Mouse (Mus musculus): Measurements from ENCODE around the gene Fam187a. TPM values are rescaled to one million over a fixed set of nuclear protein-coding genes. Genes with fewer than 3 reads are reported as not detected.

Gene Fam187a
- polyA plus RNA-seq, 1 experiment from 2014 or later: not detected

- Histone ChIP-seq H3K36me3 (peaks cover 67% of the 10 kb centered on the region), H3K4me3 (no peak overlapping the region), H3K27ac (no peak overlapping the region), H3K9ac (no peak overlapping the region), H3K27me3 (no peaks in the 10 kb centered on the region), H3K4me1 (replicated peaks) (peaks cover 5% of the 10 kb centered on the region; the same call in 1 of the 2 replicates), H3K9me3 (replicated peaks) (no peaks in the 10 kb centered on the region), H3K4me2 (no peak overlapping the region)
- 32% methylated on average over 4 of the region's 4 CpGs for WGBS
- ATAC-seq (replicated peaks; ENCODE audit: insufficient number of reproducible peaks, insufficient read depth, low FRiP score, low read depth): no peak
Observed at GRCm38 (mm10) chr11:102864272-102864671, 20.7 kb upstream of the Fam187a start.

GRCm38 (mm10) chr11:102874801-102875334 is 10.1 kb upstream of the Fam187a start:
- no peak overlapping the region for H3K9ac ChIP-seq
- H3K4me2 ChIP-seq: no peak overlapping the region
- H3K27me3 ChIP-seq: no peaks in the 10 kb centered on the region
- H3K4me3 ChIP-seq: no peak overlapping the region
- no peak overlapping the region for H3K27ac ChIP-seq
- peaks cover 8% of the 10 kb centered on the region for H3K4me1 ChIP-seq (replicated peaks)
- ATAC-seq (replicated peaks; ENCODE audit: insufficient number of reproducible peaks, insufficient read depth, low FRiP score, low read depth): no peak
- H3K36me3 ChIP-seq: peaks cover 46% of the 10 kb centered on the region
- H3K9me3 ChIP-seq (replicated peaks): no peaks in the 10 kb centered on the region
- WGBS: 81% methylated on average over 7 of the region's 7 CpGs

- H3K27ac ChIP-seq: no peak overlapping the region
- no peak overlapping the region; the same call in 1 of the 2 replicates for H3K4me3 ChIP-seq
- H3K4me1 ChIP-seq (replicated peaks): peaks cover 27% of the 10 kb centered on the region
- no peak overlapping the region for H3K9ac ChIP-seq
- ATAC-seq (replicated peaks; ENCODE audit: insufficient number of reproducible peaks, insufficient read depth, low FRiP score, low read depth): no peak
- peaks cover 25% of the 10 kb centered on the region for H3K36me3 ChIP-seq
- peak overlapping the region; percentile 77; the same call in 1 of the 2 replicates for H3K4me2 ChIP-seq
- no peaks in the 10 kb centered on the region for H3K27me3 ChIP-seq
- no peaks in the 10 kb centered on the region for H3K9me3 ChIP-seq (replicated peaks)
- 83% methylated on average over 2 of the region's 2 CpGs for WGBS
Observed at GRCm38 (mm10) chr11:102879558-102879957, 5.4 kb upstream of the Fam187a start.

- Histone ChIP-seq H3K9me3 (replicated peaks) (no peaks in the 10 kb centered on the region), H3K4me1 (replicated peaks) (peaks cover 38% of the 10 kb centered on the region), H3K36me3 (peaks cover 14% of the 10 kb centered on the region), H3K27ac (peak within 1 kb of the TSS; percentile 87), H3K9ac (peak within 1 kb of the TSS; percentile 75), H3K4me2 (peak within 1 kb of the TSS; percentile 77), H3K4me3 (peak within 1 kb of the TSS; percentile 75), H3K27me3 (0 out of 2 replicates have a peak, but pooled peaks cover 4% of the 10 kb centered on the region)
- WGBS: under 1% methylated on average over 62 of the region's 62 CpGs
- peak; percentile 85 for ATAC-seq (replicated peaks; ENCODE audit: insufficient number of reproducible peaks, insufficient read depth, low FRiP score, low read depth)
Observed at GRCm38 (mm10) chr11:102880585-102881313, 4.2 kb upstream of the Fam187a start, which contains the start of the genes Eftud2 and Ccdc103. Gene Eftud2 (minus strand): TSS chr11:102880985. Gene Ccdc103 (plus strand): TSS chr11:102881204.

- 0 out of 2 replicates have a peak, but pooled peaks cover 9% of the 10 kb centered on the region for H3K27me3 ChIP-seq
- H3K4me1 ChIP-seq (replicated peaks): peaks cover 38% of the 10 kb centered on the region
- H3K9me3 ChIP-seq (replicated peaks): no peaks in the 10 kb centered on the region
- H3K4me2 ChIP-seq: peak overlapping the region; percentile 77
- peak overlapping the region; percentile 75 for H3K9ac ChIP-seq
- H3K4me3 ChIP-seq: peak overlapping the region; percentile 75
- H3K36me3 ChIP-seq: peaks cover 8% of the 10 kb centered on the region
- no peak for ATAC-seq (replicated peaks; ENCODE audit: insufficient number of reproducible peaks, insufficient read depth, low FRiP score, low read depth)
- peak overlapping the region; percentile 87; the same call in 1 of the 2 replicates for H3K27ac ChIP-seq
- 9% methylated on average over 13 of the region's 13 CpGs for WGBS
Observed at GRCm38 (mm10) chr11:102881314-102882198, 3.4 kb upstream of the Fam187a start.

- Histone ChIP-seq H3K27ac (no peak overlapping the region), H3K27me3 (peaks cover 36% of the 10 kb centered on the region), H3K36me3 (no peaks in the 10 kb centered on the region), H3K9ac (no peak overlapping the region), H3K4me3 (no peak overlapping the region), H3K9me3 (replicated peaks) (no peaks in the 10 kb centered on the region), H3K4me2 (no peak overlapping the region), H3K4me1 (replicated peaks) (peaks cover 18% of the 10 kb centered on the region)
- no peak for ATAC-seq (replicated peaks; ENCODE audit: insufficient number of reproducible peaks, insufficient read depth, low FRiP score, low read depth)
- WGBS: 78% methylated on average over 5 of the region's 5 CpGs
Observed at GRCm38 (mm10) chr11:102887433-102887832, 2.5 kb downstream of the Fam187a start.

- WGBS: 53% methylated on average over 3 of the region's 3 CpGs
- Histone ChIP-seq H3K4me1 (replicated peaks) (peaks cover 23% of the 10 kb centered on the region), H3K36me3 (no peaks in the 10 kb centered on the region), H3K4me2 (no peak overlapping the region), H3K27ac (no peak overlapping the region), H3K27me3 (peaks cover 41% of the 10 kb centered on the region), H3K9ac (no peak overlapping the region), H3K4me3 (no peak overlapping the region), H3K9me3 (replicated peaks) (no peaks in the 10 kb centered on the region)
- 0 out of 2 replicates have a peak, but pooled peaks have one; percentile 24 for ATAC-seq (replicated peaks; ENCODE audit: insufficient number of reproducible peaks, insufficient read depth, low FRiP score, low read depth)
Observed at GRCm38 (mm10) chr11:102888135-102888534, 3.2 kb downstream of the Fam187a start.

GRCm38 (mm10) chr11:102890096-102890495 is 5.1 kb downstream of the Fam187a start:
- Histone ChIP-seq H3K9me3 (replicated peaks) (no peaks in the 10 kb centered on the region), H3K4me3 (no peak overlapping the region), H3K27ac (no peak overlapping the region), H3K27me3 (peaks cover 60% of the 10 kb centered on the region), H3K9ac (no peak overlapping the region), H3K4me2 (no peak overlapping the region), H3K4me1 (replicated peaks) (peaks cover 15% of the 10 kb centered on the region), H3K36me3 (no peaks in the 10 kb centered on the region)
- WGBS: 70% methylated on average over 5 of the region's 5 CpGs
- ATAC-seq (replicated peaks; ENCODE audit: insufficient number of reproducible peaks, insufficient read depth, low FRiP score, low read depth): no peak

GRCm38 (mm10) chr11:102893015-102893651 is 8.2 kb downstream of the Fam187a start:
- WGBS: 4% methylated on average over 43 of the region's 43 CpGs
- Histone ChIP-seq H3K27ac (no peak overlapping the region), H3K4me2 (peak overlapping the region; percentile 77), H3K4me1 (replicated peaks) (peaks cover 11% of the 10 kb centered on the region), H3K9me3 (replicated peaks) (no peaks in the 10 kb centered on the region), H3K9ac (peak overlapping the region; percentile 44), H3K27me3 (peaks cover 64% of the 10 kb centered on the region), H3K4me3 (peak overlapping the region; percentile 43), H3K36me3 (no peaks in the 10 kb centered on the region)
- ATAC-seq (replicated peaks; ENCODE audit: insufficient number of reproducible peaks, insufficient read depth, low FRiP score, low read depth): no peak; the same call in 1 of the 2 replicates

- Histone ChIP-seq H3K9ac (no peak overlapping the region), H3K4me3 (no peak overlapping the region), H3K36me3 (no peaks in the 10 kb centered on the region), H3K4me1 (replicated peaks) (peaks cover 11% of the 10 kb centered on the region), H3K4me2 (no peak overlapping the region), H3K9me3 (replicated peaks) (no peaks in the 10 kb centered on the region), H3K27ac (no peak overlapping the region), H3K27me3 (peaks cover 66% of the 10 kb centered on the region)
- 91% methylated on average over 4 of the region's 4 CpGs for WGBS
- ATAC-seq (replicated peaks; ENCODE audit: insufficient number of reproducible peaks, insufficient read depth, low FRiP score, low read depth): no peak
Observed at GRCm38 (mm10) chr11:102894716-102895115, 9.7 kb downstream of the Fam187a start.

All from heart, embryonic 15.5 days (tissue).